Mouse (Mus musculus) Muller cell, postnatal 12 days (primary cell): ENCODE measurements at regions not wholly inside any gene's neighbourhood (a gene's known extent, or its start where the extent isn't known, plus 50 kb on each side); places are given as distances from the start of the nearest gene placed in this dataset.

Experiments
- DNase-seq: peaks from one replicate; pipeline ENCODE4 v3.0.0-alpha.2; 2015; ENCODE audit errors: inconsistent ontology term

- DNase-seq = no peak
Observed at GRCm38 (mm10) chr5:125843259-125843658, 311.7 kb downstream of the Tmem132b start.

GRCm38 (mm10) chr5:125849722-125850121, 318.1 kb downstream of the Tmem132b start:
- peak; percentile 7 for DNase-seq

- DNase-seq = peak; percentile 24
Observed at GRCm38 (mm10) chr5:125876296-125876695, 344.7 kb downstream of the Tmem132b start.

GRCm38 (mm10) chr5:125888840-125889239, 357.3 kb downstream of the Tmem132b start:
- DNase-seq = no peak

- no peak for DNase-seq
Observed at GRCm38 (mm10) chr5:125893864-125894263, 362.3 kb downstream of the Tmem132b start.

- no peak for DNase-seq
Observed at GRCm38 (mm10) chr5:125902038-125902437, 370.5 kb downstream of the Tmem132b start.

- DNase-seq = no peak
Observed at GRCm38 (mm10) chr5:125904426-125904825, 372.9 kb downstream of the Tmem132b start.

GRCm38 (mm10) chr5:125907332-125907731, 375.8 kb downstream of the Tmem132b start:
- no peak for DNase-seq

GRCm38 (mm10) chr5:125907909-125908308, 376.3 kb downstream of the Tmem132b start:
- no peak for DNase-seq

- no peak for DNase-seq
Observed at GRCm38 (mm10) chr5:125915857-125916256, 384.3 kb downstream of the Tmem132b start.

- DNase-seq = no peak
Observed at GRCm38 (mm10) chr5:125920965-125921364, 389.4 kb downstream of the Tmem132b start.

- peak; percentile 5 for DNase-seq
Observed at GRCm38 (mm10) chr5:125925856-125926497, 394.4 kb downstream of the Tmem132b start.

GRCm38 (mm10) chr5:125931502-125931901, 399.9 kb downstream of the Tmem132b start:
- DNase-seq = no peak

GRCm38 (mm10) chr5:125939416-125939815, 407.8 kb downstream of the Tmem132b start:
- no peak for DNase-seq

- peak; percentile 36 for DNase-seq
Observed at GRCm38 (mm10) chr5:125946729-125947128, 415.2 kb downstream of the Tmem132b start.

- DNase-seq = no peak
Observed at GRCm38 (mm10) chr5:125951641-125952040, 420.1 kb downstream of the Tmem132b start.

- no peak for DNase-seq
Observed at GRCm38 (mm10) chr5:125964039-125964438, 432.5 kb downstream of the Tmem132b start.

GRCm38 (mm10) chr5:125968151-125968550, 436.6 kb downstream of the Tmem132b start:
- DNase-seq = no peak

GRCm38 (mm10) chr5:125974035-125974434, 442.5 kb downstream of the Tmem132b start:
- no peak for DNase-seq

- DNase-seq = no peak
Observed at GRCm38 (mm10) chr5:125979801-125980200, 448.2 kb downstream of the Tmem132b start.

- DNase-seq = no peak
Observed at GRCm38 (mm10) chr5:125985356-125985755, 453.8 kb downstream of the Tmem132b start.

GRCm38 (mm10) chr5:125997173-125997572, 465.6 kb downstream of the Tmem132b start:
- no peak for DNase-seq

GRCm38 (mm10) chr5:126007871-126008270, 476.3 kb downstream of the Tmem132b start:
- peak; percentile 27 for DNase-seq

GRCm38 (mm10) chr5:126008321-126008720, 476.7 kb downstream of the Tmem132b start:
- DNase-seq = no peak
